Mouse (Mus musculus) heart, embryonic 12.5 days (tissue): ENCODE measurements around the gene Olfr1263. TPM values are rescaled to one million over a fixed set of nuclear protein-coding genes. Genes with fewer than 3 reads are reported as not detected.

Experiments used
- ATAC-seq: fragments of 200-750 bp; cut with Nextera tagmentation; 2 replicates; pipeline ENCODE4 v1.8.0; 2017; ENCODE audit warnings: moderate TSS enrichment, moderate library complexity; ENCODE audit not compliant: insufficient number of reproducible peaks, low FRiP score
- H3K27ac ChIP-seq: fragments of 300-500 bp; sonication (generic); 2 replicates; pipeline ENCODE4 v1.5.1; 2016; ENCODE audit warnings: mild to moderate bottlenecking, moderate library complexity; ENCODE audit not compliant: poor library complexity, severe bottlenecking
- H3K27me3 ChIP-seq: fragments of 300-500 bp; sonication (generic); replicated peaks from 2 replicates; pipeline ENCODE4 v1.6.1; 2016; ENCODE audit warnings: mild to moderate bottlenecking, moderate library complexity
- H3K36me3 ChIP-seq: fragments of 300-500 bp; sonication (generic); 2 replicates; pipeline ENCODE4 v1.6.1; 2016; ENCODE audit warnings: mild to moderate bottlenecking, moderate library complexity
- H3K4me1 ChIP-seq: fragments of 300-500 bp; sonication (generic); replicated peaks from 2 replicates; pipeline ENCODE4 v1.6.1; 2016; ENCODE audit warnings: mild to moderate bottlenecking
- H3K4me2 ChIP-seq: fragments of 300-500 bp; sonication (generic); 2 replicates; pipeline ENCODE4 v1.6.1; 2016; ENCODE audit warnings: mild to moderate bottlenecking, moderate library complexity
- H3K4me3 ChIP-seq: fragments of 300-500 bp; sonication (generic); 2 replicates; pipeline ENCODE4 v1.5.1; 2016; ENCODE audit warnings: mild to moderate bottlenecking
- H3K9ac ChIP-seq: fragments of 300-500 bp; sonication (generic); 2 replicates; pipeline ENCODE4 v1.6.1; 2016; ENCODE audit warnings: mild to moderate bottlenecking, moderate library complexity
- H3K9me3 ChIP-seq: fragments of 300-500 bp; sonication (generic); replicated peaks from 2 replicates; pipeline ENCODE4 v1.6.1; 2016; ENCODE audit warnings: mild to moderate bottlenecking, moderate library complexity
- WGBS: fragments of 180-500 bp; shearing (Covaris S2); methylation state at CpG from one replicate; pipeline ENCODE4 v1.1.7; 2016; 5-methylcytosine and 5-hydroxymethylcytosine counted together
- polyA plus RNA-seq: library from polyadenylated mRNA; unstranded; fragments of >200 nt; fragmentation: Nextera tagmentation; extraction: Ambion mirVana; gene quantifications from 2 replicates; pipeline ENCODE4 v1.2.1, GENCODE M21; 2016

The Olfr1263 gene
- polyA plus RNA-seq: not detected in 2 replicates

- no peaks in the 10 kb centered on the region for H3K27me3 ChIP-seq
- no peaks in the 10 kb centered on the region for H3K36me3 ChIP-seq
- H3K4me3 ChIP-seq: no peak within 1 kb of the TSS
- H3K9me3 ChIP-seq: no peaks in the 10 kb centered on the region
- no peak within 1 kb of the TSS for H3K27ac ChIP-seq
- H3K9ac ChIP-seq: no peak within 1 kb of the TSS
- H3K4me2 ChIP-seq: no peak within 1 kb of the TSS
- ATAC-seq: no peak
- no peaks in the 10 kb centered on the region for H3K4me1 ChIP-seq
- 66% methylated on average over 2 of the region's 2 CpGs for WGBS
Measured at GRCm38 (mm10) chr2:90011831-90012230, at the start of gene Olfr1263. Gene Olfr1263, plus strand, starts transcription at chr2:90012131.

GRCm38 (mm10) chr2:89974184-89974583 lies 37.7 kb upstream of the Olfr1263 start, which contains the start of gene Olfr1260:
Gene Olfr1260, plus strand, starts transcription at chr2:89974340.
- H3K9me3 ChIP-seq: no peaks in the 10 kb centered on the region
- no peak within 1 kb of the TSS for H3K27ac ChIP-seq
- H3K36me3 ChIP-seq: no peaks in the 10 kb centered on the region
- H3K27me3 ChIP-seq: no peaks in the 10 kb centered on the region
- ATAC-seq: no peak
- no peak within 1 kb of the TSS for H3K4me2 ChIP-seq
- no peak within 1 kb of the TSS for H3K9ac ChIP-seq
- H3K4me3 ChIP-seq: no peak within 1 kb of the TSS
- H3K4me1 ChIP-seq: no peaks in the 10 kb centered on the region
- 63% methylated on average over 2 of the region's 2 CpGs for WGBS

- Histone ChIP-seq H3K36me3 (no peaks in the 10 kb centered on the region), H3K27ac (no peak overlapping the region), H3K4me3 (no peak overlapping the region), H3K4me2 (no peak overlapping the region), H3K4me1 (no peaks in the 10 kb centered on the region), H3K9ac (no peak overlapping the region), H3K27me3 (no peaks in the 10 kb centered on the region), H3K9me3 (no peaks in the 10 kb centered on the region)
- WGBS: 73% methylated on average over 2 of the region's 2 CpGs
- ATAC-seq: no peak
Measured at GRCm38 (mm10) chr2:89977709-89978108, 34.2 kb upstream of the Olfr1263 start.

GRCm38 (mm10) chr2:89990921-89991320 lies 21.0 kb upstream of the Olfr1263 start, which contains the start of gene Olfr1261:
Gene Olfr1261, plus strand, starts transcription at chr2:89991221.
- Histone ChIP-seq H3K4me3 (no peak within 1 kb of the TSS), H3K9ac (no peak within 1 kb of the TSS), H3K27ac (no peak within 1 kb of the TSS), H3K36me3 (no peaks in the 10 kb centered on the region), H3K4me1 (no peaks in the 10 kb centered on the region), H3K4me2 (no peak within 1 kb of the TSS), H3K27me3 (no peaks in the 10 kb centered on the region), H3K9me3 (no peaks in the 10 kb centered on the region)
- no peak for ATAC-seq

- Histone ChIP-seq H3K9ac (no peak within 1 kb of the TSS), H3K4me1 (no peaks in the 10 kb centered on the region), H3K4me2 (no peak within 1 kb of the TSS), H3K36me3 (no peaks in the 10 kb centered on the region), H3K27ac (no peak within 1 kb of the TSS), H3K27me3 (no peaks in the 10 kb centered on the region), H3K9me3 (no peaks in the 10 kb centered on the region), H3K4me3 (no peak within 1 kb of the TSS)
- ATAC-seq: no peak
Measured at GRCm38 (mm10) chr2:89999845-90000244, 12.1 kb upstream of the Olfr1263 start, which contains the start of gene Olfr1262. Gene Olfr1262, plus strand, starts transcription at chr2:90000145.

- H3K27me3 ChIP-seq: no peaks in the 10 kb centered on the region
- no peak within 1 kb of the TSS for H3K9ac ChIP-seq
- no peak within 1 kb of the TSS for H3K27ac ChIP-seq
- H3K4me2 ChIP-seq: no peak within 1 kb of the TSS
- no peaks in the 10 kb centered on the region for H3K36me3 ChIP-seq
- no peaks in the 10 kb centered on the region for H3K4me1 ChIP-seq
- H3K9me3 ChIP-seq: no peaks in the 10 kb centered on the region
- no peak within 1 kb of the TSS for H3K4me3 ChIP-seq
- WGBS: 68% methylated on average over 2 of the region's 2 CpGs
- ATAC-seq: no peak
Measured at GRCm38 (mm10) chr2:90025477-90025876, 13.5 kb downstream of the Olfr1263 start, which contains the start of gene Olfr1264. Gene Olfr1264, minus strand, starts transcription at chr2:90025577.

GRCm38 (mm10) chr2:90035037-90035436 lies 23.1 kb downstream of the Olfr1263 start, which contains the start of gene Olfr1265:
Gene Olfr1265, plus strand, starts transcription at chr2:90035337.
- no peaks in the 10 kb centered on the region for H3K9me3 ChIP-seq
- no peak within 1 kb of the TSS for H3K4me3 ChIP-seq
- H3K27me3 ChIP-seq: no peaks in the 10 kb centered on the region
- no peak within 1 kb of the TSS for H3K27ac ChIP-seq
- no peak within 1 kb of the TSS for H3K9ac ChIP-seq
- no peak for ATAC-seq
- no peaks in the 10 kb centered on the region for H3K36me3 ChIP-seq
- no peaks in the 10 kb centered on the region for H3K4me1 ChIP-seq
- H3K4me2 ChIP-seq: no peak within 1 kb of the TSS

GRCm38 (mm10) chr2:90063494-90063893 lies 51.6 kb downstream of the Olfr1263 start, which contains the start of gene Olfr140:
Gene Olfr140, minus strand, starts transcription at chr2:90063594.
- no peaks in the 10 kb centered on the region for H3K36me3 ChIP-seq
- no peak for ATAC-seq
- no peaks in the 10 kb centered on the region for H3K27me3 ChIP-seq
- H3K4me2 ChIP-seq: no peak within 1 kb of the TSS
- no peak within 1 kb of the TSS for H3K27ac ChIP-seq
- no peak within 1 kb of the TSS for H3K4me3 ChIP-seq
- no peak within 1 kb of the TSS for H3K9ac ChIP-seq
- H3K4me1 ChIP-seq: no peaks in the 10 kb centered on the region
- H3K9me3 ChIP-seq: no peaks in the 10 kb centered on the region

Other genes with a start within 250 kb of the Olfr1263 start
- gene Olfr1254, start 218.5 kb upstream of the Olfr1263 start, polyA plus RNA-seq: not detected in 2 replicates
- not detected in 2 replicates for gene Olfr1255, start 200.1 kb upstream of the Olfr1263 start, polyA plus RNA-seq
- not detected in 2 replicates for gene Olfr1256, start 170.6 kb upstream of the Olfr1263 start, polyA plus RNA-seq
- gene Olfr48, start 163.9 kb upstream of the Olfr1263 start, polyA plus RNA-seq: not detected in 2 replicates
- not detected in 2 replicates for gene Olfr1257, start 133.7 kb upstream of the Olfr1263 start, polyA plus RNA-seq
- not detected in 2 replicates for gene Olfr1258, start 84.8 kb upstream of the Olfr1263 start, polyA plus RNA-seq
- gene Olfr1259, start 63.5 kb upstream of the Olfr1263 start, polyA plus RNA-seq: not detected in 2 replicates
- gene Olfr1260, start 37.8 kb upstream of the Olfr1263 start, polyA plus RNA-seq: not detected in 2 replicates
- gene Olfr1261, start 20.9 kb upstream of the Olfr1263 start, polyA plus RNA-seq: not detected in 2 replicates
- gene Olfr1262, start 12.0 kb upstream of the Olfr1263 start, polyA plus RNA-seq: not detected in 2 replicates
- not detected in 2 replicates for gene Olfr1264, start 13.4 kb downstream of the Olfr1263 start, polyA plus RNA-seq
- not detected in 2 replicates for gene Olfr1265, start 23.2 kb downstream of the Olfr1263 start, polyA plus RNA-seq
- not detected in 2 replicates for gene Olfr140, start 51.5 kb downstream of the Olfr1263 start, polyA plus RNA-seq
- gene Olfr1269, start 109.3 kb downstream of the Olfr1263 start, polyA plus RNA-seq: not detected in 2 replicates
- not detected in 2 replicates for gene Olfr32, start 130.2 kb downstream of the Olfr1263 start, polyA plus RNA-seq
- not detected in 2 replicates for gene Olfr1270, start 141.0 kb downstream of the Olfr1263 start, polyA plus RNA-seq
- not detected in 2 replicates for gene Olfr1506, start 212.4 kb downstream of the Olfr1263 start, polyA plus RNA-seq
- not detected in 2 replicates for gene Olfr142, start 245.5 kb downstream of the Olfr1263 start, polyA plus RNA-seq